Mouse (Mus musculus): Measurements from ENCODE around the gene Shoc2.
A peak's percentile ranks its signal among the peaks of the same experiment; 100 is the strongest.
"Not testable (repeated sequence)": the region's sequence is repeated elsewhere in the genome, so short reads cannot be mapped to it uniquely, and the experiment has no call there.

Shoc2 gene

DNA sequence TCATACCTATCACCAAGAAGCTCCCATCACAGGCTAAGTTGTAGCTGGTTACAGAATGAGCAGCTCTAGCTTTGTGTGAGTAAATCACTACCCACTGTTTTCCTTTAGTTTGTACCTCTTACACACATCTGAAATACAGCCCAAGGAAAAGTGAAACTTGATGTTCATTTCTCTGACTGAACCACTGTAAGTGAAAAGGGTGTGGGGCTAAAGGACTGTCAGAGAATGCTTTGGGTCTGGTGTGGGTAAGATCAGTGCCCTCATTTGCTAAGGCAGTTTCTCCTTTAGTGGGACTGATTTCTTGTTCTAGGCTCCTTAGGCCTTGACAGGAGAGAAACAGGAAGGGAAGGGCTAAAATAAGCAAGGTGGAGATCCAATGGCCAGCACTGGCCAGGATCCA is 10.1 kb upstream of the Shoc2 start:
- no peak for DNase-seq

DNA sequence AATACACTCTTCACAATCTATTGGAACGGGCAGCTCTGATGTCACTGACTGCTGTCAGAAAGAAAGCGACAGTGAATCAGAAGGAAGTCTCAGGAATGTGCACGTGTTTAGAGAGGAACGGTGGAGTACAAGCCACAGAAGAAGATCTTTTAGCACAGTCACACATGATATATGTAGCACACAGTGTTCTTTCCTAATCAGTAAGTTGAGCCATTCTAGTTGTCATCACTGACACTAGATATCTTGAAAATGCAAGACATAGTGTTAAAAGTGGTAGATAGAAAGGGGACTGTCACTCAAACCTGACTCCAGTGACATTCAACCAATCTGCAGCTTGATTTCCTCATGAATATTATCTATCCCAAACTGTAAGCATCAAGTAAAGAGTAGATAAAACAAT is 4.6 kb upstream of the Shoc2 start:
- no peak for DNase-seq

DNA sequence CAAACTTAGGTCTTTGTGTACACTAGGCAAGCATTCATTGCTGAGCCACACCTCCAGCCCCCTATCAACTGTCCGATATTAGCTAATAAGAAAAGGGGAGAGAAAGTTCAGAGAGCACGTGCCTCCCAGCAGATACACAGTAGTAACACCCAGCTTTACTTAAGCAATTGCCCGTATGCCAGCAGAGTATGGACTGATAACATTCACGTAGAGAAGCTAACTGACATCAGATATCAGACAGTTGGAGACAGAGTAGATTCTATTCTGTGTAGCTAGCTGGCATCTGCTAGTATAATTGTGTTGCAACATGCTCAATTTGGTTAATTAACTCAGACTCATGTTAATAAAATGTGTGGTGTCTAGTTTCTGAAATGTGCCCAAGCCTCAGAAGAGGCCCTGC is 3.0 kb upstream of the Shoc2 start:
- no peak for DNase-seq

DNA sequence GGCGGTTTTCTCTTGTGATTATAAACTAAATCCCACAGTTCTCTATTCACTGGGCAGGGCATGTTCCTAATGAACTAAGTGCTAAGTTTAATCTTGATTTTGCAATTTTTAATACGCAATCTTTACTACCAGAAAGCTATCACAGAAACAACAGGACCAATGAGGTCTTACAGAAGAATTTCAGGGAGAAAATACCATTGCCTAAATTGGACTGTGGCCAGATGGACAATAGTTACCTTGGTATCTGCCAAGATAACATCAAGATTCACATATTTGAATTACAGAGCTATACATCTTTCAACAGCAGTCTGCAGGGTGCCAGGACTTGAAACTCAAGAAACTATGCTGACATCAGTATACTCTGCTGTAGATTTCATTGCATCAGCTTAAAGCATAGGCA is 1.8 kb upstream of the Shoc2 start:
- DNase-seq: no peak

DNA sequence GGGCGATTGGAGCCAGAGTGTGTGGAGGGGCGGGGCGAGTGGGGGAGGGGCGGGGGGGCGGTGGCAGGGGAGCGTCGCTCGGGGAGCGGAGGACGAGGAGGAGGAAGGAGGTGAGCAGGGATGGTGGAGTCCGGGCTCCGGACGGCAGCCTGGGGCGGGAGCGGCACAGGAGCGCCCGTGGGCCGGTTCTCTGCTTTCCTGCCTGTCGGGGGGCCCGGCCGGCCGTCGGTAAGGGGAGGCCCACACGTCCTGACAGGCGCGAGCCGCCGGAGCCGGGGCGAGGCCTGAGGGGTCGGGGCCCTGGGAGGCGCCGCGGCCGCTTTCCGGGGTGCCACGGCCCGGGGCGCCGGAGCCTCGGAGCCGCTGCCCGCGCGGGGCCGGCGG is 672 bp downstream of the Shoc2 start:
- no peak for DNase-seq

DNA sequence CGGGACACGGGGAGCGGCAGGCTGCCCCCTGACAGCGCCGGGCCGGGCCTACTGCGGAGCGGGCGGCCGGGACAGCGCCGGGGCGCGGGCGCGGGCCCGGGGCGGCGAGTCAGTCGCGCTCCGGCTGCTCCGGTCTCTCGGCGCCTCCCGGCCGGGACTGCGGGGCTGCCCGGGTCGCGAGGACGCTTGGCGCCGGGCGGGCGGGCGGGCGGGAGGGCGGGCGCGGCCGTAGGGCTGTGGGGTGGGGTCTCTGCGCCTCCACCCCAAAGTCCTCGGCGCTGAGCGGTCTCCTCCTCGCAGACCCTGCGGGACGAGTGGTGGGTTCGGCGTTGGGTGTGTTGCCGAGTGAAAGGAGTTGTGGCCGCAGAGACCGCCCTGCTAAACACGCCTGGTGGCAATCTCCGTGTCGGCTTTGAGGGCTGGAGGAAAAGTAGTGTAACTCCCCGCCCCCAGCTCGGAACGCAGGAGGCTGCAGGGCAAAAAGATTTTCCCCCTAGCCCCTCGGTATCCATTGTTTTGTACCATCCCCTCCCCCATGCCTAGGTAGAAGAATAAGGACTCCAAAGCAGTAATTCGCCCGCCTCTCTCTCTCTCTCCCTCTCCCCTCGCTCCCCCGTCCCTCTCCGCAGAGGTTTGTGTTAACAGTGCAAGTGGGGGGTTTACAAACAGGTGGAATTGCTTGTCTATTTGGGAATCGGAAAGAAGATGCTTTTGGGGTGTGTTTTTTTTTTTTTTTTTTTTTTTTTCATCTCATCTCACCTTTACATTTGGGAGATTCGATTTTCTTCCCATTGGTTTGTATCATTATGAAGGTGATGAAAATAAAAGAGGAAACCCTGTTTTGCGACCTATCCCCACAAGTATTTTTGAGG is 1.3 kb downstream of the Shoc2 start:
- peak; percentile 51 for DNase-seq

DNA sequence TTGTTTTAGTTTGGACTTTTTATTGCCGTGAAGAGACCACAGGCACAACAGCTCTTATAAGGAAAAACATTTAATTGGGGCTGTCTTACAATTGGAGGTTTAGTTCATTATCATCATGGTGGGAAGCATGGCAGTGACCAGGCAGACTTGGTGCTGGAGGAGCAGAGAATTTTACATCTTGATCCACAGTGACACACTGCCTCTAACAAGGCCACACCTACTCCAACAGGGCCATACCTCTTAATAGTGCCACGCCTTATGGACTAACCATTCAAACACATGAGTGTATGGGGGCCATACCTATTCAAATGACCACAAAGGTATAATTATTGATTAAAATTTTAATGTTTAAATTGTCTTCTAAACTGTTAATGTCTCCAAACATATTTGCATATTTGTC is 13.4 kb downstream of the Shoc2 start:
- no peak for DNase-seq

DNA sequence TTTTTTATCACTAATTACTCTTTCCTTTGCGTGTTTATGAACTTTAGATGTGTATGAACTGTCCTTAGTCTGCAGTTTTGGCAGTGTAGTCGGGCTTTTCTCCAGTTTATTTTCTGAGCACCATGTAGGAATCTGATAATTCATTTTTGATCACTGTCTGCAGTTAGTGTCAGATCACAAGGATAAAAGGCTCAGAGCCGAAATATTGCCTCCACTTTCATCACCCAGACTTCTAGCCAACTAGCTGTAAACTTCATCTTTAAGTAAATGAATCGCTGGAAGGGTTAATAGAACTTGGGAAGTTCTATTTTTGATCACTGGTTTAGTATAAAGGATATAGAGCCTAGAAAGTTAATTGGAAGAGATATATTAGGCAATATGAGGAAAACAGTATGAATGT is 18.4 kb downstream of the Shoc2 start:
- no peak for DNase-seq

DNA sequence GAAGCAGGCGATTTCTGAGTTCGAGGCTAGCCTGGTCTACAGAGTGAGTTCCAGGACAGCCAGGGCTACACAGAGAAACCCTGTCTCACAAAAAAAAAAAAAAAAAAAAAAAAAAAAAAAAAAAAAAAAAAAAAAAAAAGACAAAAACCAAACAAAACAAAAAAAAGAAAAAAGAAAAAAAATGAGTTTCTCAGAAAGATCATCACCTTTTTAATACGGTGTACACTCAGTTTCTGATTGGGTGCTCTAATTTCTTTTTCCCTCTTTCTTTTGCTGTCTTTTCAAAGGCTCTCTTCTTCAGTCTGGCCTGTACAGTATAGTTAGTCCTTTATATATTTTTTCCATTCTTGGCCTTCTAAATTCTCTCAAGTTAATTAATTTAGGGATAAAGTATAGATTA is 20.2 kb downstream of the Shoc2 start:
- DNase-seq: not testable (repeated sequence)

DNA sequence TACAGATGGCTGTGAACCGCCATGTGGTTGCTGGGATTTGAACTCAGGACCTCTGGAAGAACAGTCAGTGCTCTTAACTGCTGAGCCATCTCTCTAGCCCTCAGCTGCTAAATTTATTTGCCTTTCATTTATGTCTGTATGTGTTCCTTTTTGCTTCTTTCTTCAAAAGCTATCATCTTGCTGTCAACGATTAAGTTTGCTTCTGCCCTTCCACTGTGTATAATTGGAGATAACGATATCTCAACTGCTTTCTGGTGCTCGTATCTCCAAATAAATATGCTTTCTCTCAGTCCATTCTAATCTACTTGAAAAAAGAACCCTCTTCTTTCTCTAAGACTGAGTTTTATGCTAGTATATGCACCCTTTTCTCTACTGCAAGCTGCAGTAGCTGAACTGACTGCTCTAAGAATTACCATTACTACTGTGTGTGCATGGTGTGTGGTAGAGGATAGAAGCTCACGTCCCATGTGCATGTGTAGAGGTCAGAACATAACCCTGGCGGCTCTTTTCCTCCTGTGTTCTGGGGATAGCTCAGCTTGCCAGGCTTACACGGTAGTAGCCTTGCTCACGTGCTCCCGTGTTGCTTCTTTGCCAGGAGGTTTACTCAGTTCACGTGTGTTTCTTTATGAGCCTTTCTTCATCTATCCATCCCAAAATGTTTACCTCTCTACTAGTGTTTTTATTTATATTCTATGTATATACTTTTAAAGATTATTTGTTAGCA is 21.0 kb downstream of the Shoc2 start:
- no peak for DNase-seq

DNA sequence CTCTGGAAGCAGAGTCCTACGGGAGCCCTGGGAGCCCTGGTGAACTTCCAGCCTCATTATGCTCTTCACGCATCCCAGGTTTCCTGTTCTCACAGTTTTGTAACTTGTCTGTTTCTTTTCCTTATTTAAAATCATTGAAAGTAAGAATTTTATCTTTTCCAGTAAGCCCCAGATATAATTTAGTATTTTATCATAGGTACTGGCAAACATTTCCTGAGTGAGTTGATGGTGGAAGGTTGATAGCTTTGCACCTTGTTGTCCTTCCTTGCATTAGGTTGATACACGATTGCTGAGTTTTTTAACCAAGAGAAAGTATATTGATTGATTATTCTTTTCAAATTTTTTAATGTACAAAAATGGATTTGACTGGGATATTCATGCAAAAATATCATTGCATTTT is 25.1 kb downstream of the Shoc2 start:
- DNase-seq: no peak

DNA sequence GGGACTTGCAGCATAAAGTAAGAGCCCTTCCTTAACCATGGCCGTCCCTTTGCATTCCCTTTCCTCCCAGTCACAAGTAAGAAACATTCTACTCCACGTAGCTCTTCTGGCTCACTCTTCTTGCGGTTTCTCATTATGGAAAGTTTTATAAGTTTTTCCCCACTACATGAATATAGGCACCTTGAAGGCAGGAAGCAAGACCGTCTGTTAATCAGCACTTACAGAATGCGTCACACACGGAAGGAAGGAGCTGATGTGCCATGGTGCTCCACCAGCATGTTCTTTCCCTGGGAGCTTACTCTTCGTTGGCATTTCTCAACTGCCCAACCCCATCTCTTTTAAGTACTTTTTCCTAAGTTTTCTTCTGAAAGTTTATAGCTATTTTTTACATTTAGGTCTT is 27.8 kb downstream of the Shoc2 start:
- no peak for DNase-seq

DNA sequence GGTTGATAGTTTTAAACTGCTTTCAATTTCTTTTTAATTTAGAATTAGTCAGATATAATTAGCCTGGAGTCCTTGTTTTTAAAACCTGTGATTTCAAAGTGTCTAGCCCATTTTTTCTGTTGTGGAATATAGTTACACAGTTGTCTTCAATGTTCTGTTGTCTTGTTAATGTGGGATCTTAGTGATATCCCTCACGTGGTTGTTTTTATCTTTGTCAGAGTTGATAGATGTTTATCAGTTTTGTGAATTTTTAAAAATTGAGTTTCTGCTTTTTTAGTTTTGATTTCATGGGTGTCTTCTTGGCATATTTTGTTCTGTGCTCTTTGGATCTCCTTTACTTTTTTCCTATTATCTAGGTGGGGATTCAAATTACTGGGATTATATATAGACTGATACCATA is 29.6 kb downstream of the Shoc2 start:
- DNase-seq: no peak

DNA sequence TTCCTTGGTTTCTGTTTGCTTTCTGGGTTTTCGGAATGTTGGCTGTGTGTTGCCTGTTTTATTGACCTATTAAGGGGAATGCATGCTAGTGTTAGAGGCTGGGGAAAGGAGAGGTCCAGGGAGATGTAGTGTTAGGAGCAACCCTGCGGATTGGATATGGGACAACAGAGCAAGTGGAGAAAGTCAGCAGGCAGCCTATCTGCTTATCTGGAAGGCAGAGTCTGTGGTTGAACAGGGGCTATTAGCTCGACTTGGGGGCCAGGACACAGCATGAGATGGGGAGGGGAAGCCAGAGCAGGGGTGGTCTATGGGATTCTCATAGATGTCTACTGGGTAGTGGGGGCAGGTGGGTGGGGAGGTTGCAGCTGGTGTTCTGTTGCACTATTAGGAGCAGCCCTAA is 37.9 kb downstream of the Shoc2 start:
- DNase-seq: no peak

DNA sequence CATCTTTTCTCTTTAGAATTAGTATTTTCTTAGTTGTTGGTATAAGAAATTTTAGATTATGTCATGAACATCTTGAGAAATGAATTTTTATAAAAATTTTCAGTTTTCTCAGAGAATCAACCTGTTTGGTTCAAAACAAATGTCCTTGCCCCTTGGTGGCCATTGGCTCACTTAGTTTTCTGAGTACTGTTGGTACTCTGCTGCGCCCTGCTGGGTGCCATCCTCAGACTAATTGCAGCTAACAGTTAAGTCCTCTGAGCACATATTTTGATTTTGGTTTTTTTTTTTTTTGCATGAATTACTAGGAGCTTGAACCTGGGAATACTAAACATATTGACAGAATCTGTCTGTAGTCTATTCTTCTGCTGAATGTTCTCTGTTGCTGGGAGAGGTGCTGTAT is 39.2 kb downstream of the Shoc2 start:
- DNase-seq: no peak

DNA sequence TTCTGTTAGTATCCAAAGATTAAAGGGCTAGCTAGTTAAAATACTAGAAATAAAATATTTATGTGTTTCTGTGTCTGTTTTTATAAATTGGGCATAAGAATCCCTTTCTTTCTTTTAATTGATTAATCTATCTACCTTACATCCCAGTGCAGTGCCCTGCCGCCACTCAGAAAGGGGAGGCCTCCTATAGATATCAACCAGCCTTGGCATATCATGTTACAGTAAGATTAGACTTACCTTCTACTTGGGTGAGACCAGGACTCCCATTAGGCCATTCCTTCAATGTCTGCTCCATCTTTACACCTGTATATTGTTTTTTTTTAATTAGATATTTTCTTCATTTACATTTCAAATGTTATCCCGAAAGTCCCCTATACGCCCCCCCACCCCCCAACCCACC is 40.5 kb downstream of the Shoc2 start:
- DNase-seq: no peak

DNA sequence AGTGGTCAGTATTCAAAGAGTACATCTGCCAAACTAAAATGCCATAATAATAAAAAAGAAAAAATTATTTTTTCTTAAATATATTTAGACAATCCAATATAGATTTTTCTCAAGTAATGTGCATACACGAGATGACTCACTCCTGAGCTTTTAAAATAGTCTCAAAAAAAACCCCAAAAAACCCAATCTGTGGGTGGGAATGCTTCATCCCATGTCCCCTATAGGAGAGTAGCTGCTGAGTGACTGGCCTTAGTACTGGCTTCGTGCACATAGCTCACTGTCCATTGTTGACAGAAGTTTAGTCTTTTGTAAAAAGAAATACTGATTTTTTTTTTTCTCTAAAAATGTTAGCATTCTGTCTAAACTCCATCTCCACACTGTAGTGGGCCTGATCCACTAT is 46.4 kb downstream of the Shoc2 start:
- no peak for DNase-seq

DNA sequence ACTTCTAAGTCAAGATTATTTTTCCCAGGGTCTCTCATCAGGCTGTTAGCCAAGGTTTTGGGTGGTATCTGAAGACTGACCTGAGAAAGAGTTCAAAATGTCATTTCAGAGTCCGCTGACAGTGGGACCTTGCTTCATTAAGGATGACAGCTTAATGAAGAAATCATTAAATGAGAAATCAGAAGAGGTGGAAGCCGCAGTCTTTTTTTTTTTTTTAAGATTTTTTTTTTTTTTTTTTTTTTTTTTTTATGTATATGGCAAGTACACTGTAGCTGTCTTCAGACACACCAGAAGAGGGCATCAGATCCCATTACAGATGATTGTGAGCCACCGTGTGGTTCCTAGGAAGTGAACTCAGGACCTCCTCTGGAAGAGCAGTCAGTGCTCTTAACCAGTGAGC is 49.8 kb downstream of the Shoc2 start:
- DNase-seq: no peak

DNA sequence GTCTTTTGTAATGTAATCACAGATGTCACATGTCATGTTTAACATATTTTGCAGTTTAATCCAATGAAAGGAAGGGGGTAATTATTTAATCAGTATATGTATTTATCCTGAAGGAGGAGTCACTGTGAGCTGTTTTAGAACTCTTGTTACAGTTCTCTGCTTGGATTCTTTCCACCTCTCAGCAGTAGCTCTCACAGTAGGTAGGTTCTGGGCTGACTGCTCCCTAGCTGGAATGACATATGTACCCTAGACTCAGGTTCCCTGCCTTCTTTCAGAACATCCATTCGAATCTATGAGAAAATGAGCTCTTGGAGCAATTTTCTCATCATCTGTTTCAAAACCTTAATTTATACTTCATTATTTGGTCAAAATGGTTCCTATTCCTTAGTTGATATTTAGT is 50.2 kb downstream of the Shoc2 start:
- peak; percentile 12 for DNase-seq

DNA sequence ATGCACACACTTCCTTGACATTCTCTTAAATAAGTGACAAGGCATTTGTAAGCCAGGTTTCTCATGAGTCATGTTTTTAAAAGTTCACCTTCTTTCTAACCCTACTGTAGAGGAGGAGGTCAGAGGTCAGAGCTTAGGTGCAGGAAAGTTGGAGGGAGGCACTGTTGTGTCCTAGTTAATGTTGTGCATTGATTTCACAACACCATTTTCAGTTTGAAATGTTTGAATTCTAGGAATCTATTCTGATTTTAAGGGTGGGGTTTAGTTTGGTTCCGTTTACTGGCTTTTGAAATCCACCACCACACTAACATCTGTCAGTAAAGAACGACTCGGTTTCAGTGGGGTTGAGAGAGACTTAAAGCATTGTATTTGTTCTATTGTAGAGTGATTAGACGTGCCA is 66.9 kb downstream of the Shoc2 start:
- no peak for DNase-seq

DNA sequence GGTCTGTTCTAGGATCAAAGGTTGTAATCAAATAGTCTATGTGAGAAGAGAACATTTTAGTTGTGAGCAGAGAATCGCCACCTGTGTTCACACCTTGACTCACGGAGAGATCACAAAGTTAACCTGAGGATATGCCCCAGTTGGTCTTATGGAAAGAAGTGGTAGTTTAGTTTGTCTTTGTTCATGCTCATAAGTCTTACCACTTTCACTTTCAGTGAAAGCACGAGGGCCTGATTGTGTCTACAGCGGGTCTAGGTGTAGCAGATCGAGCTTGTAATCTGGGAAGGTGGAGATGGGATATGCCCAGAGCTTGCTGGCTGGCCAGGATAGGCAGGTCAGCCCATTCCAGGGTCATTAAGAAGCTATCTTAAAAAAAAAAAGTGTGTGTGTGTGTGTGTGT is 70.9 kb downstream of the Shoc2 start:
- no peak for DNase-seq

DNA sequence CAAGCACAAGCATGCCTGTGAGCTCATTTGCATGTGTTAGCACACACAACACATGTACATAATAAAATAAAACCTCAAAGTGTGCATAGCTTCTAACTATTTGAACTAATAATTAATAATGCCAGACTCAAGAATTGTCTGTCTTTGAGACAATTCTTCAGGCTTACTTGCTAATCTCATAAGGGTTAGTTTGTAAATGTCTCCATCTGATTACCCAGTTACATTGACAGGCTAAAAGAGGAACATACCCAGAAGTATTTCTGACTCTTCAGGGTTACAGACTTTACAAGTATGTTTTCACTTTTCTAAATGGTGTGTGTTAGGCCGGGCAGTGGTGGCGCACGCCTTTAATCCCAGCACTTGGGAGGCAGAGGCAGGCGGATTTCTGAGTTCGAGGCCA is 71.4 kb downstream of the Shoc2 start:
- no peak for DNase-seq

DNA sequence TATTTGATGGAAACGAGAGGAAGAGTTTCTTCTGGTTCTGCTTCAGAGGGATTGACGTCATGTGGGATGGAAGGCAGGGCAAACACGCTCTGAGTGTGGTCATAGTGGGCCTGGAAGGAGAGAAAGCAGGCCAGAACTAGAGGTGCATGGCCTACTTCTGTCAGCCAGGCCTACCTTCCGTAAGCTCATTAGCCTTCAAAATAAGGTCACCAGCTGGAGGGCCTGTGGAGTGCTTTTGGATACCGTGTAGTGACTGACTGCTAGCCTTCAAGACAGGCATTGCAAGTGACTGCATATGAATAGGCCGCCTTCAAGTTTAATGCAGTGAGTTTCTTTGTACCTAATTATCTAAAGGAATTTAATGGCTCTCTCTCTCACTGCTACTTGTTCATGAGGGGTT is 91.0 kb downstream of the Shoc2 start:
- DNase-seq: no peak

DNA sequence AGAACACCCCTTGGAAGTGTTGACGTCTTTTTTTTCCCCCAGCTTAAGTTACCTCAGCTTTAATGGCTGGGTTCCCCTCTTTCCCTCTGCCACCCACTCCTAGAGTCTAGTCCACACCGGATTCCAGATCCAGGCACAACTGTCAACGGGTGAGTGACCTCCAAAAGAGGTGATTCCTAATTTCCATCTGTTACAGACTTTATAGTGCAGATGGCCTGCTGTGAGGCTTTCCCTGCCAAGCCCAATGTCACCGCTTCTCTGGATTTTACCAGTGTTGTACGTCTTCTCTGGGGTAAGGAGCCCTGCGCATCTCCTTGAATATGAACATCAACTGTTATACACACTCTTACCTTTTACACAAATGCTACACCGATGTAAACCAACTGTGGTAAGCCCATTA is 95.3 kb downstream of the Shoc2 start:
- DNase-seq: no peak
